Mouse (Mus musculus) ES-E14 (cell line): ENCODE results near the gene Ralgapa1.
A peak's percentile ranks its signal among the peaks of the same experiment; 100 is the strongest.

Experiments used
- MAFK ChIP-seq: IDR thresholded peaks from 2 replicates; pipeline ENCODE4 v1.6.1; 2014; ENCODE audit warnings: mild to moderate bottlenecking, low read depth, low read length, inconsistent platforms; ENCODE audit not compliant: insufficient read depth
- ZC3H11A ChIP-seq: IDR thresholded peaks from 2 replicates; pipeline ENCODE4 v1.6.1; 2012; ENCODE audit warnings: low read depth, mild to moderate bottlenecking, inconsistent platforms, low read length, borderline replicate concordance
- ZNF384 ChIP-seq: IDR thresholded peaks from 2 replicates; pipeline ENCODE4 v1.6.1; 2012; ENCODE audit warnings: low read depth, low read length, inconsistent platforms

DNA sequence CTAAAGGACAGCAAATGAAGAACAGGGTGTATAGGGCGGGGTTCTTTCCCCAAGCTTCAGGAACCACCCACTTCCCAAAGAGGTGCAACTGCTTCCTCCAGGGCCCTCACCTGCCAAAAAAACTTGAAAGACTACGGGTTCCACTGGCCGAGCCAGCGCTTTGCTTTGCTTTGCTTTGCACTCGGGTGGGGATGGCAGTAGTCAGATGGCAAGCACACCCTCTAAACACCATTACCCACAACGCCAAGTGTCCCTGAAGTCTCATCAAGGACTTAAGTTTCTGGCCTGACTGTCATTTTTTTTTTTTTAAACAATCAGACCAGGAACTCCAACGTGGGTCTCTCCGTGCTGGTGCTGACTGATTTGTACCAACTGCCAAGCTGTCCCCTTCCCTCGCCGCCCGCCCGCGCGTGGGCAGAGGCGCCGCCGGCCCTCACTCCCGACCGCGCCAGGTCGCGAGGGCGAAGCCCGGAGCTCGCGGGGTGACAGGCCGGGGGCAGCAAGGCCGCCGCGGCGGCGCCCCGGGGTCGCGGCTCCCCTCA, 777 bp downstream of the Ralgapa1 start:
- TF ChIP-seq MAFK, result no peak
- 0 out of 2 replicates have a peak, but pooled peaks have one; percentile 24 for TF ChIP-seq ZNF384
- no peak for TF ChIP-seq ZC3H11A
